Comparison of ENCODE assay signal across 8 mouse cellular contexts in genomic region chr1:75504256-75505045, GRCm38 (mm10). TPM values are rescaled to one million over a fixed set of nuclear protein-coding genes. Genes with fewer than 3 reads are reported as not detected.
DNase-seq lines count a peak whose midpoint lies in the region; ATAC-seq lines count a peak whose summit lies in the region.

No protein-coding gene starts in this region.

- H3K27ac ChIP-seq in heart, embryonic 15.5 days: peak overlapping the region; percentile 97
- no peak overlapping the region for H3K27ac ChIP-seq in embryonic facial prominence, embryonic 11.5 days (replicated peaks; ENCODE audit: low read depth, low read length)
- peak overlapping the region; percentile 95 for H3K27ac ChIP-seq in hindbrain, embryonic 14.5 days
- H3K27ac ChIP-seq in midbrain, embryonic 13.5 days: peak overlapping the region; percentile 90; the same call in 1 of the 2 replicates

- DNase-seq in heart, postnatal 4 days: no peak
- no peak for DNase-seq in embryonic facial prominence, embryonic 11.5 days (ENCODE audit: low spot score)
- DNase-seq in hindbrain, embryonic 14.5 days (ENCODE audit: low spot score): no peak
- no peak for DNase-seq in urinary bladder, postnatal 14 days (ENCODE audit: low spot score)
- no peak for DNase-seq in thymus, postnatal 4 days

- H3K4me2 ChIP-seq in heart, embryonic 15.5 days: peak overlapping the region; percentile 86
- H3K4me2 ChIP-seq in embryonic facial prominence, embryonic 11.5 days (ENCODE audit: low read depth, low read length): peak overlapping the region; percentile 95
- peak overlapping the region; percentile 91 for H3K4me2 ChIP-seq in hindbrain, embryonic 14.5 days (replicated peaks)
- peak overlapping the region; percentile 94 for H3K4me2 ChIP-seq in midbrain, embryonic 13.5 days (replicated peaks)

- H3K4me3 ChIP-seq in heart, embryonic 15.5 days: peak overlapping the region; percentile 81
- H3K4me3 ChIP-seq in embryonic facial prominence, embryonic 11.5 days (ENCODE audit: low read depth, low read length): peak overlapping the region; percentile 91
- H3K4me3 ChIP-seq in hindbrain, embryonic 14.5 days (replicated peaks; ENCODE audit: low read length): peak overlapping the region; percentile 87
- peak overlapping the region; percentile 81 for H3K4me3 ChIP-seq in midbrain, embryonic 13.5 days (replicated peaks)

- H3K36me3 ChIP-seq in heart, embryonic 15.5 days: peaks cover 39% of the 10 kb centered on the region
- H3K36me3 ChIP-seq in embryonic facial prominence, embryonic 11.5 days (replicated peaks; ENCODE audit: control insufficient read depth, insufficient read depth, low read depth, low read length): peaks cover 10% of the 10 kb centered on the region
- peaks cover 23% of the 10 kb centered on the region; the same call in 1 of the 2 replicates for H3K36me3 ChIP-seq in hindbrain, embryonic 14.5 days (replicated peaks; ENCODE audit: control insufficient read depth, insufficient read depth)
- H3K36me3 ChIP-seq in midbrain, embryonic 13.5 days: peaks cover 28% of the 10 kb centered on the region

- WGBS in heart, embryonic 15.5 days: 31% methylated on average over 9 of the region's 9 CpGs
- WGBS in embryonic facial prominence, embryonic 11.5 days: 62% methylated on average over 9 of the region's 9 CpGs
- WGBS in hindbrain, embryonic 14.5 days: 69% methylated on average over 9 of the region's 9 CpGs
- WGBS in midbrain, embryonic 13.5 days: 72% methylated on average over 9 of the region's 9 CpGs

- peak overlapping the region; percentile 88 for H3K9ac ChIP-seq in heart, embryonic 15.5 days
- no peak overlapping the region for H3K9ac ChIP-seq in embryonic facial prominence, embryonic 11.5 days (replicated peaks; ENCODE audit: low read length)
- H3K9ac ChIP-seq in hindbrain, embryonic 14.5 days: peak overlapping the region; percentile 89
- H3K9ac ChIP-seq in midbrain, embryonic 13.5 days (replicated peaks): peak overlapping the region; percentile 89

- H3K9me3 ChIP-seq in heart, embryonic 15.5 days (replicated peaks): no peaks in the 10 kb centered on the region
- no peaks in the 10 kb centered on the region for H3K9me3 ChIP-seq in embryonic facial prominence, embryonic 11.5 days (replicated peaks; ENCODE audit: control insufficient read depth, low read length)
- H3K9me3 ChIP-seq in hindbrain, embryonic 14.5 days (ENCODE audit: control insufficient read depth, low read length): no peaks in the 10 kb centered on the region
- H3K9me3 ChIP-seq in midbrain, embryonic 13.5 days: no peaks in the 10 kb centered on the region

- H3K27me3 ChIP-seq in heart, embryonic 15.5 days: no peaks in the 10 kb centered on the region
- no peaks in the 10 kb centered on the region for H3K27me3 ChIP-seq in embryonic facial prominence, embryonic 11.5 days (ENCODE audit: control insufficient read depth, insufficient read depth, low read length)
- H3K27me3 ChIP-seq in hindbrain, embryonic 14.5 days (ENCODE audit: control insufficient read depth, insufficient read depth, low read length): 0 out of 2 replicates have a peak, but pooled peaks cover 5% of the 10 kb centered on the region
- peaks cover 18% of the 10 kb centered on the region for H3K27me3 ChIP-seq in midbrain, embryonic 13.5 days

- H3K4me1 ChIP-seq in heart, embryonic 15.5 days (replicated peaks): peaks cover 46% of the 10 kb centered on the region
- no peaks in the 10 kb centered on the region; the same call in 1 of the 2 replicates for H3K4me1 ChIP-seq in embryonic facial prominence, embryonic 11.5 days (ENCODE audit: control insufficient read depth, insufficient read depth, low read length)
- H3K4me1 ChIP-seq in hindbrain, embryonic 14.5 days (replicated peaks; ENCODE audit: control insufficient read depth, insufficient read depth, low read length): peaks cover 25% of the 10 kb centered on the region
- peaks cover 26% of the 10 kb centered on the region for H3K4me1 ChIP-seq in midbrain, embryonic 13.5 days (replicated peaks)

- ATAC-seq in heart, embryonic 15.5 days (replicated peaks; ENCODE audit: insufficient number of reproducible peaks, insufficient read depth, low FRiP score, low read depth): no peak
- ATAC-seq in embryonic facial prominence, embryonic 11.5 days (replicated peaks; ENCODE audit: insufficient number of reproducible peaks, low FRiP score, low TSS enrichment, low read depth): no peak
- ATAC-seq in hindbrain, embryonic 14.5 days (ENCODE audit: low FRiP score): no peak
- no peak for ATAC-seq in midbrain, embryonic 13.5 days
- no peak for ATAC-seq in activated CD4-positive, CD25-positive, alpha-beta regulatory T cell, adult 4 months

RNA-seq across cellular contexts. Expression of gene Obsl1, which starts 1.8 kb away (rescaled TPM):
- 95.1 and 122 TPM in 2 replicates for polyA plus RNA-seq in heart, embryonic 15.5 days (2015; fragmentation: Nextera tagmentation; extraction: Ambion mirVana)
- 100 to 1,000 TPM; 196 to 210 TPM for total RNA-seq in heart, postnatal 4 days (2021)
- 52.4 and 54.2 TPM in 2 replicates for polyA plus RNA-seq in embryonic facial prominence, embryonic 11.5 days (2014; fragmentation: Nextera tagmentation; extraction: Ambion mirVana)
- polyA plus RNA-seq in hindbrain, embryonic 14.5 days (2014; fragmentation: Nextera tagmentation; extraction: Ambion mirVana): 22.6 and 25.9 TPM in 2 replicates
- 18.6 and 25.7 TPM in 2 replicates for polyA plus RNA-seq in midbrain, embryonic 13.5 days (2015; fragmentation: Nextera tagmentation; extraction: Ambion mirVana)
- not detected for polyA plus RNA-seq in activated CD4-positive, CD25-positive, alpha-beta regulatory T cell, adult 4 months (2017; shearing (Covaris generic))

RNA-seq across cellular contexts. Expression of gene Inha, which starts 2.4 kb away (rescaled TPM):
- 4.1 and 5.9 TPM in 2 replicates for polyA plus RNA-seq in heart, embryonic 15.5 days (2015; fragmentation: Nextera tagmentation; extraction: Ambion mirVana)
- 10 to 100 TPM in 1 of 2 experiments, 1 to 10 TPM in 1; 10.0 to 10.3 TPM for total RNA-seq in heart, postnatal 4 days (2021)
- 1.5 and 1.9 TPM in 2 replicates for polyA plus RNA-seq in embryonic facial prominence, embryonic 11.5 days (2014; fragmentation: Nextera tagmentation; extraction: Ambion mirVana)
- 9.7 and 9.9 TPM in 2 replicates for polyA plus RNA-seq in hindbrain, embryonic 14.5 days (2014; fragmentation: Nextera tagmentation; extraction: Ambion mirVana)
- polyA plus RNA-seq in midbrain, embryonic 13.5 days (2015; fragmentation: Nextera tagmentation; extraction: Ambion mirVana): 8.5 and 12.5 TPM in 2 replicates
- not detected for polyA plus RNA-seq in activated CD4-positive, CD25-positive, alpha-beta regulatory T cell, adult 4 months (2017; shearing (Covaris generic))

RNA-seq across cellular contexts. Expression of gene Stk11ip, which starts 16.9 kb away (rescaled TPM):
- 10.4 and 15.8 TPM in 2 replicates for polyA plus RNA-seq in heart, embryonic 15.5 days (2015; fragmentation: Nextera tagmentation; extraction: Ambion mirVana)
- total RNA-seq in heart, postnatal 4 days (2021): 10 to 100 TPM; 15.7 to 16.7 TPM
- 11.4 and 14.2 TPM in 2 replicates for polyA plus RNA-seq in embryonic facial prominence, embryonic 11.5 days (2014; fragmentation: Nextera tagmentation; extraction: Ambion mirVana)
- polyA plus RNA-seq in hindbrain, embryonic 14.5 days (2014; fragmentation: Nextera tagmentation; extraction: Ambion mirVana): 14.0 and 17.9 TPM in 2 replicates
- polyA plus RNA-seq in midbrain, embryonic 13.5 days (2015; fragmentation: Nextera tagmentation; extraction: Ambion mirVana): 20.0 and 23.6 TPM in 2 replicates
- 1 to 10 TPM; 7.7 to 9.4 TPM for polyA plus RNA-seq in activated CD4-positive, CD25-positive, alpha-beta regulatory T cell, adult 4 months (2017; shearing (Covaris generic))

RNA-seq across cellular contexts. Expression of gene Tmem198, which starts 25.1 kb away (rescaled TPM):
- polyA plus RNA-seq in heart, embryonic 15.5 days (2015; fragmentation: Nextera tagmentation; extraction: Ambion mirVana): 0.39 and 0.80 TPM in 2 replicates
- 1 to 10 TPM in 1 of 2 experiments, under 1 TPM in 1; 0.55 to 1.1 TPM for total RNA-seq in heart, postnatal 4 days (2021)
- polyA plus RNA-seq in embryonic facial prominence, embryonic 11.5 days (2014; fragmentation: Nextera tagmentation; extraction: Ambion mirVana): 0.98 and 1.6 TPM in 2 replicates
- polyA plus RNA-seq in hindbrain, embryonic 14.5 days (2014; fragmentation: Nextera tagmentation; extraction: Ambion mirVana): 37.5 and 40.3 TPM in 2 replicates
- 46.1 and 47.3 TPM in 2 replicates for polyA plus RNA-seq in midbrain, embryonic 13.5 days (2015; fragmentation: Nextera tagmentation; extraction: Ambion mirVana)
- polyA plus RNA-seq in activated CD4-positive, CD25-positive, alpha-beta regulatory T cell, adult 4 months (2017; shearing (Covaris generic)): under 1 TPM in 1 of 2 experiments, not detected in 1; 0.40 TPM

RNA-seq across cellular contexts. Expression of gene Chpf, which starts 25.3 kb away (rescaled TPM):
- 23.9 and 36.6 TPM in 2 replicates for polyA plus RNA-seq in heart, embryonic 15.5 days (2015; fragmentation: Nextera tagmentation; extraction: Ambion mirVana)
- 10 to 100 TPM; 38.0 to 38.7 TPM for total RNA-seq in heart, postnatal 4 days (2021)
- 14.6 and 15.3 TPM in 2 replicates for polyA plus RNA-seq in embryonic facial prominence, embryonic 11.5 days (2014; fragmentation: Nextera tagmentation; extraction: Ambion mirVana)
- polyA plus RNA-seq in hindbrain, embryonic 14.5 days (2014; fragmentation: Nextera tagmentation; extraction: Ambion mirVana): 49.2 and 55.0 TPM in 2 replicates
- polyA plus RNA-seq in midbrain, embryonic 13.5 days (2015; fragmentation: Nextera tagmentation; extraction: Ambion mirVana): 25.1 and 28.7 TPM in 2 replicates
- polyA plus RNA-seq in activated CD4-positive, CD25-positive, alpha-beta regulatory T cell, adult 4 months (2017; shearing (Covaris generic)): 1 to 10 TPM; 4.0 to 5.3 TPM

Comparison
In these comparisons a context has a peak if more than half of its experiments do, and no peak if none do; other contexts are left out.
1. RNA of gene Obsl1, which starts 1.8 kb away (polyA plus RNA-seq): 95.1 to 122 TPM in heart, embryonic 15.5 days, 52.4 to 54.2 TPM in embryonic facial prominence, embryonic 11.5 days, 18.6 to 25.7 TPM in midbrain, embryonic 13.5 days and 22.6 to 25.9 TPM in hindbrain, embryonic 14.5 days; not detected in activated CD4-positive, CD25-positive, alpha-beta regulatory T cell, adult 4 months; every median in the first group is over 10 times any median in the second.
2. Peak in every context shown above with its lines, with median percentiles within 50 percentile points of each other: H3K4me2 ChIP-seq and H3K4me3 ChIP-seq.